Comparison of ENCODE assay signal across 14 mouse cellular contexts in genomic region chr8:91660879-91661278, GRCm38 (mm10).
"Had no signal": no experiment of that assay in that cellular context is flagged by ENCODE, and none has a peak within 500 bp of the region (broad histone marks: within the 10 kb centered on the region; RNA-seq: fewer than 3 reads in every experiment).

No protein-coding gene starts in this region.

- H3K4me2 ChIP-seq: liver, embryonic 11.5 days; liver, embryonic 15.5 days; lung, embryonic 14.5 days; midbrain, embryonic 11.5 days; midbrain, embryonic 15.5 days; neural tube, embryonic 12.5 days; stomach, embryonic 15.5 days had no signal

- H3K27me3 ChIP-seq: liver, embryonic 15.5 days; megakaryocyte, embryonic 14.5 days; midbrain, embryonic 15.5 days; stomach, embryonic 15.5 days had no signal

- H3K36me3 ChIP-seq: limb, embryonic 10.5 days; liver, embryonic 15.5 days; midbrain, embryonic 15.5 days; neural tube, embryonic 12.5 days; stomach, embryonic 15.5 days had no signal

- H3K9ac ChIP-seq: liver, embryonic 15.5 days; lung, embryonic 14.5 days; midbrain, embryonic 15.5 days; neural tube, embryonic 12.5 days; stomach, embryonic 15.5 days had no signal

- H3K27ac ChIP-seq: limb, embryonic 10.5 days; liver, embryonic 15.5 days; macrophage; midbrain, embryonic 15.5 days; neural tube, embryonic 12.5 days; stomach, embryonic 15.5 days had no signal

- DNase-seq: lung, embryonic 14.5 days; lung, postnatal 14 days; right cerebral cortex, postnatal 14 days; thymus, adult 2 months; thymus, postnatal 25 days had no signal

- ATAC-seq: midbrain, embryonic 15.5 days had no signal

- H3K9me3 ChIP-seq: limb, embryonic 10.5 days; liver, embryonic 15.5 days; midbrain, embryonic 15.5 days; neural tube, embryonic 12.5 days; stomach, embryonic 15.5 days had no signal

- H3K4me1 ChIP-seq: liver, embryonic 15.5 days; megakaryocyte, embryonic 14.5 days; stomach, embryonic 15.5 days had no signal

- H3K4me3 ChIP-seq: limb, embryonic 10.5 days; liver, embryonic 15.5 days; megakaryocyte, embryonic 14.5 days; midbrain, embryonic 15.5 days; neural tube, embryonic 12.5 days; stomach, embryonic 15.5 days had no signal
